Mouse (Mus musculus) lung, embryonic 14.5 days (tissue): ENCODE measurements around the gene Itga9. TPM values are rescaled to one million over a fixed set of nuclear protein-coding genes. Genes with fewer than 3 reads are reported as not detected.

Experiments used
- ATAC-seq: fragments of 200-750 bp; cut with Nextera tagmentation; 2 replicates; pipeline ENCODE4 v1.8.0; 2017; ENCODE audit warnings: mild to moderate bottlenecking, moderate TSS enrichment, moderate library complexity; ENCODE audit not compliant: insufficient read depth
- DNase-seq: peaks from one replicate; pipeline ENCODE4 v3.0.0-alpha.2; 2015
- H3K27ac ChIP-seq: fragments of 300-500 bp; sonication (generic); 2 replicates; pipeline ENCODE4 v1.5.1; 2014; ENCODE audit warnings: low read depth, mild to moderate bottlenecking, moderate library complexity
- H3K27me3 ChIP-seq: fragments of 300-500 bp; sonication (generic); 2 replicates; pipeline ENCODE4 v1.6.1; 2014; ENCODE audit warnings: low read length, control low read depth; ENCODE audit not compliant: insufficient read depth
- H3K36me3 ChIP-seq: fragments of 300-500 bp; sonication (generic); 2 replicates; pipeline ENCODE4 v1.6.1; 2014; ENCODE audit warnings: control low read depth; ENCODE audit not compliant: insufficient read depth
- H3K4me1 ChIP-seq: fragments of 300-500 bp; sonication (generic); 2 replicates; pipeline ENCODE4 v1.6.1; 2014; ENCODE audit warnings: antibody characterized with exemption, control low read depth; ENCODE audit not compliant: insufficient read depth
- H3K4me2 ChIP-seq: fragments of 300-500 bp; sonication (generic); 2 replicates; pipeline ENCODE4 v1.6.1; 2014; ENCODE audit warnings: mild to moderate bottlenecking
- H3K4me3 ChIP-seq: fragments of 300-500 bp; sonication (generic); 2 replicates; pipeline ENCODE4 v1.5.1; 2014; ENCODE audit warnings: low read depth, low read length
- H3K9ac ChIP-seq: fragments of 300-500 bp; sonication (generic); 2 replicates; pipeline ENCODE4 v1.6.1; 2014
- H3K9me3 ChIP-seq: fragments of 300-500 bp; sonication (generic); 2 replicates; pipeline ENCODE4 v1.6.1; 2016; ENCODE audit warnings: low read depth, low read length, control low read depth
- CTCF ChIP-seq: IDR thresholded peaks from 2 replicates; pipeline ENCODE4 v1.5.1; 2016; ENCODE audit warnings: antibody characterized with exemption, low read depth
- WGBS: fragments of 180-500 bp; shearing (Covaris S2); extraction: QIAGEN DNeasy Blood & Tissue Kit; methylation state at CpG from one replicate; pipeline ENCODE4 v1.1.7; 2014; 5-methylcytosine and 5-hydroxymethylcytosine counted together
- polyA plus RNA-seq: library from polyadenylated mRNA; unstranded; fragments of >200 nt; fragmentation: Nextera tagmentation; extraction: Ambion mirVana; gene quantifications from 2 replicates; pipeline ENCODE4 v1.2.1, GENCODE M21; 2014

Itga9 gene
- polyA plus RNA-seq, 1 experiment from 2014 or later: 28.7 TPM

DNA sequence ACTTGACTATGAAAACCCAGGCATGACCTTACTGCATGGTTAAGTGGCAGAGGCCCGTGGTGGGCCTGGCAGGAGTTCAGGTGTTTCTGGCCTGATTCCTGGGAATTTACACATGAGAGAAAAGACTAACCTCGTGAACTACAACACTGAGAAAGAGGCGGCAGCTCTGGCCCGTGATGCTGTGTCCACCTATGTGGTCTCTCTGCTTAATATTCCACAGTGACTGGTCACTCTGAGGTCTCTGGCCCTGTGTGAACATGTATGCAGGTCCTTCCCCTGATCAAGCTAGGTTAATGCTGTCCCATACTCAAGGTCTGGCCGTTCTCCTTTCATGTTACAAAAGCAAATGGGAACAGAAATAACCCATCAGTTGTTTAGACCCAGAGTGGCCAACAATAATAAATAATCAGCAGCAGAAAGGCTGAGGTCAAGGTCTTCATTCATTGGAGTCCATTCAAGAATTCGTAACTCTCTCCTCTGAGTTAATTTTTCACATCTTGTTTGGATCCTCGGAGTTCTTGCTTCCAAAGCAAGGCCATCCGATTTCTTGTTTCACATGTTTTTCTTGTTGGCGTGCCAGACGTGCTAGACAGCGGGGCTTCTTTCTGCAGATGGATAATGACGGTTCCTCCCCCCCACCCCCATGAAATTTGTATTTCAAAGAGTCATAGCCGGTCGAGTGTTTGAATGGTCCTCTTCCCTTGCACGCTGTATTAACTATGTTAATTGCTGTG, 194.9 kb downstream of the Itga9 start:
- H3K27me3 ChIP-seq: no peaks in the 10 kb centered on the region
- no peak overlapping the region for H3K9ac ChIP-seq
- peak overlapping the region; percentile 38; the same call in 1 of the 2 replicates for H3K27ac ChIP-seq
- ATAC-seq: peak; percentile 63; the same call in 1 of the 2 replicates
- H3K9me3 ChIP-seq: no peaks in the 10 kb centered on the region
- H3K36me3 ChIP-seq: no peaks in the 10 kb centered on the region
- peak; percentile 82 for DNase-seq
- 31% methylated on average over 15 of the region's 15 CpGs for WGBS
- no peak overlapping the region for H3K4me3 ChIP-seq
- peaks cover 11% of the 10 kb centered on the region for H3K4me1 ChIP-seq
- TF ChIP-seq CTCF: no peak
- no peak overlapping the region for H3K4me2 ChIP-seq

DNA sequence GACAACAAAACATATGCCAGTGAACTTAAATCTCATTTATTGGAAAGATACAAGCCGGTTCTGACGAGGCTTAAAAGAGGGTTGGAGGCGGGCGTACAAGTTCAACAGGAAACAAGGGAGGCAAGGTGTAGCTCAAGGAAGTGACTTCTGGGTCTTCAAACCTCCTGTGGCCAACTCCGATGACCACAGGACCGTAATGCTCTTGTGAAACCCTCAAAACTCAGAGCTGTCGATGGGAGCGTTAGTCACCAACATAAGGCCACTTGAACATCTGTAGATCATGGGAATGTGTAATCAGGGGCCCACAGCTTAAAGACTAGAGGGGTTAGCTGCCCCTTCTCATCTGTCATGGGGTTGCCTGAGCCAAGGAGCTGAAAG, 195.4 kb downstream of the Itga9 start:
- 72% methylated on average over 8 of the region's 8 CpGs for WGBS
- TF ChIP-seq CTCF: no peak
- ATAC-seq: peak; percentile 28; the same call in 1 of the 2 replicates
- Histone ChIP-seq H3K27ac (peak overlapping the region; percentile 38; the same call in 1 of the 2 replicates), H3K4me2 (no peak overlapping the region), H3K36me3 (no peaks in the 10 kb centered on the region), H3K4me3 (no peak overlapping the region), H3K4me1 (peaks cover 11% of the 10 kb centered on the region), H3K27me3 (no peaks in the 10 kb centered on the region), H3K9ac (no peak overlapping the region), H3K9me3 (no peaks in the 10 kb centered on the region)
- peak; percentile 18 for DNase-seq

- no peak overlapping the region for H3K4me2 ChIP-seq
- H3K36me3 ChIP-seq: no peaks in the 10 kb centered on the region
- no peak for TF ChIP-seq CTCF
- peak overlapping the region; percentile 38; the same call in 1 of the 2 replicates for H3K27ac ChIP-seq
- no peak overlapping the region for H3K9ac ChIP-seq
- ATAC-seq: no peak
- no peaks in the 10 kb centered on the region for H3K9me3 ChIP-seq
- WGBS: 89% methylated on average over 11 of the region's 11 CpGs
- no peaks in the 10 kb centered on the region for H3K27me3 ChIP-seq
- peaks cover 11% of the 10 kb centered on the region for H3K4me1 ChIP-seq
- no peak overlapping the region for H3K4me3 ChIP-seq
- peak; percentile 14 for DNase-seq
Observed at GRCm38 (mm10) chr9:118802380-118802779, 195.9 kb downstream of the Itga9 start.

GRCm38 (mm10) chr9:118805740-118806139, 199.2 kb downstream of the Itga9 start:
- Histone ChIP-seq H3K27ac (no peak overlapping the region), H3K27me3 (no peaks in the 10 kb centered on the region), H3K4me1 (peaks cover 8% of the 10 kb centered on the region), H3K4me3 (no peak overlapping the region), H3K9ac (no peak overlapping the region), H3K9me3 (no peaks in the 10 kb centered on the region), H3K4me2 (no peak overlapping the region), H3K36me3 (no peaks in the 10 kb centered on the region)
- ATAC-seq (no peak), DNase-seq (no peak)
- no peak for TF ChIP-seq CTCF
- WGBS: 67% methylated on average over 6 of the region's 6 CpGs

DNA sequence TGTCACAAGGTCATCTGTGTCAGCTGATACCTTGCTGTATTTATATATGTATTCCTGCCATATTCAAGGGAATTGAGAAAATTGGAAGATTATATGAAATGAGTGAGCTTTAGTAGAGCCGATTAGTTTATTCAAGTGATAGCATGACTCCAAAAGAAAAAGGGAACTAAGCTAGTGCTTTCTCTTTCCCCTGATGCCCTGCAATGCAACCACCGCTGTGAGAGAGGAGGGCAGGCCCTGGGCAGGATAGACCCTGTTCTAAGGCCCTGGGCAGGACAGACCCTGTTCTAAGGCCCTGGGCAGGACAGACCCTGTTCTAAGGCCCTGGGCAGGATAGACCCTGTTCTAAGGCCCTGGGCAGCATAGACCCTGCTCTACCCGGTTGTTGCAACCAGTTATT, 201.2 kb downstream of the Itga9 start:
- Histone ChIP-seq H3K36me3 (no peaks in the 10 kb centered on the region), H3K9me3 (no peaks in the 10 kb centered on the region), H3K9ac (no peak overlapping the region), H3K27ac (no peak overlapping the region), H3K27me3 (no peaks in the 10 kb centered on the region), H3K4me3 (no peak overlapping the region), H3K4me1 (no peaks in the 10 kb centered on the region), H3K4me2 (no peak overlapping the region)
- DNase-seq (no peak), ATAC-seq (no peak)
- 94% methylated on average over 3 of the region's 3 CpGs for WGBS
- no peak for TF ChIP-seq CTCF

- Histone ChIP-seq H3K27me3 (no peaks in the 10 kb centered on the region), H3K4me1 (no peaks in the 10 kb centered on the region), H3K36me3 (no peaks in the 10 kb centered on the region), H3K9me3 (no peaks in the 10 kb centered on the region), H3K27ac (no peak overlapping the region), H3K4me3 (no peak overlapping the region), H3K4me2 (no peak overlapping the region), H3K9ac (no peak overlapping the region)
- DNase-seq (no peak), ATAC-seq (no peak)
- no peak for TF ChIP-seq CTCF
- 77% methylated on average over 7 of the region's 7 CpGs for WGBS
Observed at GRCm38 (mm10) chr9:118812221-118812620, 205.7 kb downstream of the Itga9 start.

- no peak for TF ChIP-seq CTCF
- Histone ChIP-seq H3K4me3 (no peak overlapping the region), H3K27me3 (no peaks in the 10 kb centered on the region), H3K4me1 (peaks cover 2% of the 10 kb centered on the region; the same call in 1 of the 2 replicates), H3K36me3 (no peaks in the 10 kb centered on the region), H3K4me2 (no peak overlapping the region), H3K27ac (no peak overlapping the region), H3K9ac (no peak overlapping the region), H3K9me3 (no peaks in the 10 kb centered on the region)
- DNase-seq (no peak), ATAC-seq (no peak)
- 82% methylated on average over 5 of the region's 5 CpGs for WGBS
Observed at GRCm38 (mm10) chr9:118813492-118813891, 207.0 kb downstream of the Itga9 start.
